8 mouse cellular contexts compared by ENCODE assay signal in genomic region chr11:69579128-69580017, GRCm38 (mm10). TPM values are rescaled to one million over a fixed set of nuclear protein-coding genes. Genes with fewer than 3 reads are reported as not detected.
DNase-seq lines count a peak whose midpoint lies in the region; ATAC-seq lines count a peak whose summit lies in the region.

No protein-coding gene starts in this region.

- peak overlapping the region; percentile 75 for H3K4me2 ChIP-seq in heart, embryonic 14.5 days (ENCODE audit: low read length)
- H3K4me2 ChIP-seq in liver, embryonic 13.5 days: peak overlapping the region; percentile 93
- peak overlapping the region; percentile 72 for H3K4me2 ChIP-seq in stomach, embryonic 16.5 days (ENCODE audit: low read depth, low read length)

- H3K27me3 ChIP-seq in heart, embryonic 14.5 days (ENCODE audit: control insufficient read depth, insufficient read depth, low read length): no peaks in the 10 kb centered on the region
- no peaks in the 10 kb centered on the region for H3K27me3 ChIP-seq in liver, embryonic 13.5 days
- no peaks in the 10 kb centered on the region for H3K27me3 ChIP-seq in stomach, embryonic 16.5 days (ENCODE audit: control insufficient read depth, insufficient read depth, low read length)

- peak overlapping the region; percentile 91 to 97 for H3K27ac ChIP-seq in heart, embryonic 14.5 days (replicated peaks in 1 of 2; ENCODE audit: control insufficient read depth in 1 of 2, insufficient read depth in 1 of 2, low read depth in 2 of 2, low read length in 2 of 2)
- peak overlapping the region; percentile 96 for H3K27ac ChIP-seq in liver, embryonic 13.5 days
- peak overlapping the region; percentile 97 for H3K27ac ChIP-seq in stomach, embryonic 16.5 days (ENCODE audit: low read length)

- no peaks in the 10 kb centered on the region for H3K9me3 ChIP-seq in heart, embryonic 14.5 days (ENCODE audit: control insufficient read depth, low read length)
- H3K9me3 ChIP-seq in liver, embryonic 13.5 days (replicated peaks): no peaks in the 10 kb centered on the region
- no peaks in the 10 kb centered on the region for H3K9me3 ChIP-seq in stomach, embryonic 16.5 days (replicated peaks; ENCODE audit: control insufficient read depth, low read length)

- H3K36me3 ChIP-seq in heart, embryonic 14.5 days (ENCODE audit: control insufficient read depth, insufficient read depth, low read length): peaks cover 21% of the 10 kb centered on the region
- peaks cover 43% of the 10 kb centered on the region for H3K36me3 ChIP-seq in liver, embryonic 13.5 days
- no peaks in the 10 kb centered on the region for H3K36me3 ChIP-seq in stomach, embryonic 16.5 days (ENCODE audit: control insufficient read depth, insufficient read depth, low read length)

- peak overlapping the region; percentile 86 for H3K9ac ChIP-seq in heart, embryonic 14.5 days (ENCODE audit: low read length)
- peak overlapping the region; percentile 88 for H3K9ac ChIP-seq in liver, embryonic 13.5 days
- peak overlapping the region; percentile 90 for H3K9ac ChIP-seq in stomach, embryonic 16.5 days (ENCODE audit: low read length)

- DNase-seq in c-Kit-negative CD71-positive TER-119-positive erythroid progenitor cells, embryonic 14.5 days (ENCODE audit: low read depth, low spot score): peak; percentile 99
- DNase-seq in fibroblast of lung, adult 2 months (ENCODE audit: low read depth): peak; percentile 98
- DNase-seq in kidney, postnatal 14 days: peak; percentile 98
- DNase-seq in liver, embryonic 13.5 days: peak; percentile 95
- peak; percentile 98 for DNase-seq in neural tube, embryonic 10.5 days (ENCODE audit: extremely low spot score, low spot score)

- ATAC-seq in CD4-positive, CD25-positive, alpha-beta regulatory T cell, adult 4 months: peak; percentile 64
- peak; percentile 79 for ATAC-seq in heart, embryonic 14.5 days (ENCODE audit: insufficient number of reproducible peaks, insufficient read depth, low FRiP score, low read depth)
- peak; percentile 83 for ATAC-seq in liver, embryonic 13.5 days (ENCODE audit: low read depth)
- peak; percentile 92 for ATAC-seq in stomach, embryonic 16.5 days (ENCODE audit: insufficient read depth, low FRiP score)

- 2% methylated on average over 39 of the region's 39 CpGs for WGBS in heart, embryonic 14.5 days
- 1% methylated on average over 39 of the region's 39 CpGs for WGBS in liver, embryonic 13.5 days (ENCODE audit: insufficient replicate concordance)
- under 1% methylated on average over 39 of the region's 39 CpGs for WGBS in stomach, embryonic 16.5 days

- peaks cover 12 to 23% of the 10 kb centered on the region in 2 experiments for H3K4me1 ChIP-seq in heart, embryonic 14.5 days (ENCODE audit: control insufficient read depth in 2 of 2, insufficient read depth in 2 of 2, low read length in 2 of 2)
- peaks cover 71% of the 10 kb centered on the region for H3K4me1 ChIP-seq in liver, embryonic 13.5 days (replicated peaks)
- H3K4me1 ChIP-seq in stomach, embryonic 16.5 days (ENCODE audit: control insufficient read depth, insufficient read depth, low read length): peaks cover 23% of the 10 kb centered on the region

- peak overlapping the region; percentile 68 to 79 for H3K4me3 ChIP-seq in heart, embryonic 14.5 days (ENCODE audit: control insufficient read depth in 1 of 2, insufficient read depth in 1 of 2, low read depth in 1 of 2, low read length in 2 of 2)
- peak overlapping the region; percentile 76 for H3K4me3 ChIP-seq in liver, embryonic 13.5 days (replicated peaks)
- peak overlapping the region; percentile 87 for H3K4me3 ChIP-seq in stomach, embryonic 16.5 days (replicated peaks; ENCODE audit: low read length)

RNA-seq across cellular contexts. Expression of gene Wrap53, which starts 0.7 kb away (rescaled TPM):
- 10 to 100 TPM; 23.0 to 31.9 TPM for polyA plus RNA-seq in CD4-positive, CD25-positive, alpha-beta regulatory T cell, adult 4 months (2017; shearing (Covaris generic))
- 11.1 and 14.3 TPM in 2 replicates for polyA plus RNA-seq in heart, embryonic 14.5 days (2014; fragmentation: Nextera tagmentation; extraction: Ambion mirVana)
- polyA plus RNA-seq in liver, embryonic 13.5 days (2015; fragmentation: Nextera tagmentation; extraction: Ambion mirVana): 23.1 and 23.7 TPM in 2 replicates
- 19.3 and 21.6 TPM in 2 replicates for polyA plus RNA-seq in stomach, embryonic 16.5 days (2015; fragmentation: Nextera tagmentation; extraction: Ambion mirVana)

RNA-seq across cellular contexts. Expression of gene Trp53, which starts 0.8 kb away (rescaled TPM):
- polyA plus RNA-seq in CD4-positive, CD25-positive, alpha-beta regulatory T cell, adult 4 months (2017; shearing (Covaris generic)): 100 to 1,000 TPM; 307 to 416 TPM
- 71.2 and 71.9 TPM in 2 replicates for polyA plus RNA-seq in heart, embryonic 14.5 days (2014; fragmentation: Nextera tagmentation; extraction: Ambion mirVana)
- 83.0 and 90.4 TPM in 2 replicates for polyA plus RNA-seq in liver, embryonic 13.5 days (2015; fragmentation: Nextera tagmentation; extraction: Ambion mirVana)
- polyA plus RNA-seq in stomach, embryonic 16.5 days (2015; fragmentation: Nextera tagmentation; extraction: Ambion mirVana): 118 and 120 TPM in 2 replicates

RNA-seq across cellular contexts. Expression of gene Efnb3, which starts 19.4 kb away (rescaled TPM):
- under 1 TPM; 0.27 to 0.37 TPM for polyA plus RNA-seq in CD4-positive, CD25-positive, alpha-beta regulatory T cell, adult 4 months (2017; shearing (Covaris generic))
- 14.2 and 20.4 TPM in 2 replicates for polyA plus RNA-seq in heart, embryonic 14.5 days (2014; fragmentation: Nextera tagmentation; extraction: Ambion mirVana)
- 0.75 and 0.85 TPM in 2 replicates for polyA plus RNA-seq in liver, embryonic 13.5 days (2015; fragmentation: Nextera tagmentation; extraction: Ambion mirVana)
- 7.2 and 7.3 TPM in 2 replicates for polyA plus RNA-seq in stomach, embryonic 16.5 days (2015; fragmentation: Nextera tagmentation; extraction: Ambion mirVana)

RNA-seq across cellular contexts. Expression of gene Atp1b2, which starts 26.4 kb away (rescaled TPM):
- not detected for polyA plus RNA-seq in CD4-positive, CD25-positive, alpha-beta regulatory T cell, adult 4 months (2017; shearing (Covaris generic))
- 31.5 and 33.8 TPM in 2 replicates for polyA plus RNA-seq in heart, embryonic 14.5 days (2014; fragmentation: Nextera tagmentation; extraction: Ambion mirVana)
- polyA plus RNA-seq in liver, embryonic 13.5 days (2015; fragmentation: Nextera tagmentation; extraction: Ambion mirVana): 21.7 and 30.8 TPM in 2 replicates
- polyA plus RNA-seq in stomach, embryonic 16.5 days (2015; fragmentation: Nextera tagmentation; extraction: Ambion mirVana): 9.5 and 10.4 TPM in 2 replicates

RNA-seq across cellular contexts. Expression of gene Dnah2, which starts 30.5 kb away (rescaled TPM):
- under 1 TPM in 1 of 2 experiments, not detected in 1; 0.09 TPM for polyA plus RNA-seq in CD4-positive, CD25-positive, alpha-beta regulatory T cell, adult 4 months (2017; shearing (Covaris generic))
- 0.13 and 0.36 TPM in 2 replicates for polyA plus RNA-seq in heart, embryonic 14.5 days (2014; fragmentation: Nextera tagmentation; extraction: Ambion mirVana)
- 0.06 and 0.12 TPM in 2 replicates for polyA plus RNA-seq in liver, embryonic 13.5 days (2015; fragmentation: Nextera tagmentation; extraction: Ambion mirVana)
- 0.54 and 0.69 TPM in 2 replicates for polyA plus RNA-seq in stomach, embryonic 16.5 days (2015; fragmentation: Nextera tagmentation; extraction: Ambion mirVana)

Comparison
In these comparisons a context has a peak if more than half of its experiments do, and no peak if none do; other contexts are left out.
1. Peak in every context shown above with its lines: DNase-seq, ATAC-seq, H3K4me3 ChIP-seq and H3K27ac ChIP-seq.